Mouse (Mus musculus): ENCODE measurements around the gene Ror1.

Ror1 gene

DNA sequence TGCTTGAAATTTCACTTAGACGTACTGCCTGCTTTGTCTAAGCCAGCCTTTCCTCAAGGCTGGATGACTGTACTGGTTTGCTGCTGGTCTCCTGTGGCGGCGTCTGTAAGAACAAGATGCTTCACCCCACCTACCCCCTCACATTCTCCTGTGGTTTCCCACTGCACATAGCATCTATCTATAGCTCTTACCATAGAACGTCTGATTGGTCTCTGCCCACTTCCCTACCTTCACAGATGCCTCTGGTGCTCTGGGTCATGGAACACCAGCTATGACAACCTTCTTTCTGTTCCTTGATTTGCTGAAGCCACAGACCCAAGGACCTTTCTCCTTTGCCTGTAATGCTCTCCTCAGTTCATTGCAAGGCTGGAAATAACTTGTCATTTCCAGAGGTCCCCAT, 124.0 kb downstream of the Ror1 start:
- no peak for DNase-seq

DNA sequence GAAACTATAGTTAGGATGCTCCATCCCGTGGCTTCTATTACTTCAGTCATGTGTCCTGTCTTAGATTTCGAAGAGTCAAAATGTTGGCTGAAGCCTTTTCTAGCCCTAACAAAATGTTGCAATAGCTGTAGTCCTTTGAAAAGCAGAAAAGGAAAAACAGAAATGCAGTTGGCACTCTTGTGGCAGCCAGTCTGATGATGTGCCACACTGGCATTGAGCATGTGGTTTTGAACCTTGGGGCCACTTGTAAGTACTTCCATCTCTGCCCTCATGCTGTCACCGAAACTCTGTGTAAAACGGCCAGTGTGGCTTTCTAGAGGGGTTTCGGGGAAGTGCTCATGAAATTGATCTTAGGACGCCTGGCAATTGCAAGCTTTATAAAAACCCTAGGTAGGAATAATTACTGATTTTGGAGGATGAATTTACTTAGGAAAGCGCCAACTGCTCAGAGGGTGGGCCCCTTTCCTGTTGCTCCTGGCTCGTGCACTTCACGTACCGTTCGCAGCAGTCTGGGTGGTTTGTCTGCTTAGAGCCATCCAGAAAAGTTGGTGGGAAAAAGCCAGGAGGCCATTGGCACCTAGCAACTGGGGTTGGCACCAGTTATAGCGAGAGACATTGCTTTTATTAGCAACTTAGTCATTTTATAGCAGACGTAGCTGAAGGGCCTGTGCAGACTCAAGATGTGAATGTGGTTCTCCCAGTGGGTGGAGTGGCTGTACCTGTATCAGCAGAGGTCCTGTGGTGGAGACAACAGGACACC, 126.6 kb downstream of the Ror1 start:
- no peak for DNase-seq

DNA sequence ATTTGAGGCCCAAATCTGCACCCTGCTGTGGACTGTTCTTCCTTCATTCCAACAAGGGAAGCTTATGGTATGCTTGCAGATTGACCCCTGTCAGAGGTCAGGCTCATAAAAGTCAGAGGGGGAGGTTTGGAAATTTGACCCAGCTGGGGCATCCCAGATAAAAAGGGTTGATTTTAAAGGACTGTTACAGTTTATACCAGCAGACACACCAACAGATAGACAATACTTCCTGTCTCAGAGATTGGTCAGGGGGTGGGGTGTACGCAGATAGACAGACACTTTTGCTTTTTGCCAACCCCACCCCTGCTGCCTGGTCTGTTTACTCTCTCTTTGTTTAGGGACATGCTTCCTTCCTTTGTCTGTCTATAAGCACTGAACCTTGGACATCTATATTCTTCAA, 127.9 kb downstream of the Ror1 start:
- no peak for DNase-seq

DNA sequence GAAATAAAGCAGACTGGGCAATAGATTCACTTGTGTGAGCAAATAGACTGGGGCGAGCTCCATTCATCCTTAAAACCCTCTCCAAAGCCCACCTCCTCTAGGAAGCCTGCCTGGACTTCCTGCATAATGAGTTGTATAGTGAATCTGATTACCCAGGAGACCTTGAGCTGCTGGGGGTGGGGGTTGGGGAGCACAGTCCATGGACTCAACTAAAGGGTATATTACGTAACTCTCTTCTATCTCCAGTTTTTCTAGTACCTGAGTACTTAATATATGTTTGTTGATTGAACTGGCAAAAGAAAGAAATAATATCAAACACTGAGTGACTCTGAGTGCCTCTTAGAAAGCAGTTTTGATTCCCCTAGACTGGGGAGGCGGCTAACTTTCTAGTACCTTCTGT, 128.4 kb downstream of the Ror1 start:
- no peak for DNase-seq

DNA sequence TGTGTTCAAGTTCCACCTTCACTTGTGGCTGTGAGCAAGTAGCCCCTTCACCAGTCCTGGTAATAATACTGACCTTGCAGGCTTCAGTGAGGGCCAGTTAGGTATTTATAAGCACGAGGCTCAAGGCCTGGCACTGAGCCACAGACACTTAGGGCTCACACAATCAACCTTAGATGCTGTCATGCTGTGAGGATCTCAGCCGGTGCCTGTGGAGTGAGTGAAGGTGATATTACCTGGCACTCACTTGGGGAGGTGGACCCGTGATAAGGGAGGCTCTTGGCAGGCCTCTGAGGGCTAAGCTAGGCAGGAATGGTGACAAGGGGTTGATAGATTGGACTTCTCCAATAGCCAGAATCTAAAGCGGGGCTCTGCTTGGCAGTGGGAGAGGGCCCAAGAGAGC, 131.0 kb downstream of the Ror1 start:
- DNase-seq = peak; percentile 72

DNA sequence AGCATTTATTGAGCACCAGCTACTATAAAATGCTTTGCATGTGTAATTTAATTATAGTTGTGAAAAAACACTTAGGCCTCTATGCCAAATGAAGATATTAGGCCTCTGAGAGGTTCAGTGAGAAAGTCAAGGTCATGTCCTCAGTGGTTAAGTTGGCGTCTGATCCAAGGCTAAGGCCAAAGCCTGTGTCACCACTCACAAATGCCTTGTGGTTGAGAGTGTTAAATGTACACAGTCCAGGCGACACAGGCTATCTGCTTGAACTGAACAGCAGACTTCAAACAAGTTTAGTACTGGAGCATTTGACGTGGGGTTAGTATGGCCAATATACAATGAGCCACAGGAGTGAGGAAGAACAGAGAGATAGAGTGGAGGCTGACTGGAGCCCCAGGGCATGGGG, 132.5 kb downstream of the Ror1 start:
- DNase-seq = no peak

DNA sequence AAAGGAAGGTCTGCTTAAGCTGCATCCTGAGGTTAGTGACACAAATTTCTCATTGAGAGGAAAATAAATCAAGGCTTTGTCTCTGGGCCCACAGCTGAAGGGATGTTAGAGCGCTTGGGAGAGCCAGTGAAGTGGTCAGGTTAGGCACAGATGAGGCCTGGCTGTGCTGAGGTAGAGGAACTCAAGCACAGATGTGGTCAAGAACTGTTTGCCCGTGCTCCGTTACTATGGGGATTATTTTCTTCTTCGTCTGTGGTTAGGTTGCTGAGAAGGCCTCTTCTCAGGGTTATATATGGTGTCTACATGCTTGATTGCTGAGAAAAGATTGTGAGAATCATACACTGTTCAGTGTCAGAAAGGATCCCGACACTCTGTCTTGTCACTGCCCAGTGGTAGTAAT, 134.7 kb downstream of the Ror1 start:
- no peak for DNase-seq

DNA sequence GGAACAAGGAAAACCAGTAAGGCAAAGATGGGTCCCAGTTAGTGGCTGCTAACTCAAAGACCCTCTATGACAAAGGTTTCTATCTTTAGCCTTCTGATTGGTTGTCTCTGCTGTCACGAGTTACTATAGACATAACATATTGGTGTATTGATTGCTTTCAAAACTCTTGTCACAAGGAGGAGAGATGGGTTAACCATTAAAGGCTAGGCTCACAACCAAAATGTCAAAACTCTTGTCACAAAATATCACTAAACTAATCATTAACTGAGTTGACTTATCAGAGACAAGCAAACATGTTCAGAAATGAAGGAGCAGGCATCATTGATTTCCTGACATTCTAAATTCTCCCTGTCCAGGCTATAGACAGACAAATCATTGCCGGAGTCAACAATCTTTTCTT, 135.4 kb downstream of the Ror1 start:
- DNase-seq = no peak

DNA sequence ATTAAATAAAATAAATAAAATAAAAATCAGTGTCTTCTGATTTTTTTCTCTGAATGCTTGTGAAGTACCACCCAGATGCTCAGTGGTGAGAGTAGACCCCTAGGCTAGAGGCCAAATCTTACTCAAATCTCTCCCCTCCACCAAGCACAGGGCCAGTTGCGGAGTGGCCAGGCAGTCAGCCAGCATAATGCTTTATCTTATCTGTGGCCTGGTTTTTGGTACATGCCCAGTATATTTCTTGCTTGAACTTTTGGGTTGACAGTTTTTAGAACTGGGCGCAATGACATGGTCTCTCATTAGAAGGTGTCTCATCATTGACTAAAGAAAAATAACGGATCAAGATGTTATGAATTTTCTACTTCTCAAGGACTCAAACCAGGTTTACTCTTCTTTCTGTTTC, 136.3 kb downstream of the Ror1 start:
- no peak for DNase-seq

DNA sequence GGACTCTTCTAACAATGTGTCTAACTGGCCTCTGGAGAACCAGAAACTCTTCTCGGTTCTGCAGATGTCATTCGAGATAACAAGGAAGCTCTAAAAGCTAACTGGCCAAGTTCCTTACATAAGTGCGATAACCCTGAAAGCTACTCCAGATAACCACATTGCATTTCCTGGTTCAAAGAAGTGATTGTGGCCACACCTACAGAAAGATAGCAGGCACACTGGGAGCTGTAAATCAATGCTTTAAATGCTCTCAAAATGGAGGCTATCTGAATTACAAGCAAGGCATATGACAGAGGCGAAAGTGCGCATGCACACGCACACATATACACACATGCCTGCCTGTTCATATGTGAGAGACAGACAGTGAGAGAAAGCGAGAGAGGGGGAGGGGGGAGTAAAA, 136.9 kb downstream of the Ror1 start:
- no peak for DNase-seq

DNA sequence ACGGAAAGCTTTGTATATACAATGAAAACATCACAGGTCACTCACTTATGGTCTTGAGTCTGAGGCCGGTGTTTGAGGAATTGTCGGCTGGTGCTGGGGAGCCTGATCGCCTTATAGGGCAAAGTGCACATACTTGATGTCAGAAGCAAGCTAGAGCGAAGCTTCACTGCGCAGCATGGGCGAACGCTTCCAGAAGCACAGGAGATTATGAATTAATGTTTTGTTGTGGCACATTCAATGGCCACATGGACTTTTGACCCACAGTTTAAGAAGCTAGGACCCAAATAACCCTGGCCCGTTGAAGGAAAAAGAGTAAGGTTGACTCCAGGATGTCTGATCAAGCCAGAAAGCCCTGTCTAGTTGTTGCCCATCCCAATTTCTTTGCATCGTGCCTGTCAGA, 138.2 kb downstream of the Ror1 start:
- DNase-seq = peak; percentile 40

DNA sequence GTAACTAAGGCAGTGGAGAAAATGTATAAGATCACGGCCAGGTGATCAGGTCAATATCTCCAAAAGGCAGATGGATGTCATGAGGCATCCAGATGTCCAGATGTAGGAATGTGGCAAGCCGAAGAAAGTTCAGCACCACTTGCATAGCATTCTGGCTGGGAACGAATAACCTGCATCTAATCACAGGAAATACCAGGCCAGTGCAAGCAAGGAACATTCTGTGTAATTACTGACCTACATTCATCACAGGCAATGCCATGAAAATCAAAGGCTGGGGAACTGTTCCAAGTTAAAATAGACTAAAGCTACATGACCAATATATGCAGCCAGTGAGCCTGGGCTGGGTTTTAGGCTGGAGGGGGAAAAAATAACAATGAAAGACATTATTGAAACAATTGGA, 140.7 kb downstream of the Ror1 start:
- no peak for DNase-seq

DNA sequence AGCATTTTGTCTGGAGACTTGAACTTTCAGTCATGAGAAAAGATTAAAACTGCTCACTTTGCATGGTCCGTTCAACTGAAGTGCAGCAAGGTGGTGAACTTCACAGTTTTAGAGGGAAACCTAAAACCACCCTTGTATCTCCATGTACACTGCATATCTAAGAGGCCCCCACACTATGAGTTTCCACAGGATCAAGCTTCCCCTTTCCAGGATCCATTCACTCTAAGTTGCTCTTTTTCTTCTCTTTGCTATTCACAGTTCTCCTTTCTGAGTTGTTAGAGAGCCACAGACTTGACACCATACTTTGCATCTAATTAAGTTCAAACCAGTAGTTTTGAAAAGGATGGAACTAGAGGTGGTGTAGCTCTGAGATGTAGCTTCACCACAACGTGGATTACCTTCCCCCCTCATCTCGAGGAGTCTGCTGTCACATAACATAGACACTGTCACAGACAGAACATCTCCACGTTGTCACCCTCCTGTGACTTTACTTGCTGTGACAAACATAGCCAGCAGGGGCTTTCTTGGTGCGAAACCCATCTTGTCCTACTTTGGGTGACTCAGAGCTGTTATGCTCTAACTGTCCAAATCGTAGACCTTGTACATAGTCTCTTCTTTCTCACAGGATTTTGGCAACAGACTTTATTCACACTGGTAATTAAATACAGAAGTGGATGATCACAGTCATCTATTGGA, 146.6 kb downstream of the Ror1 start:
- DNase-seq = no peak

DNA sequence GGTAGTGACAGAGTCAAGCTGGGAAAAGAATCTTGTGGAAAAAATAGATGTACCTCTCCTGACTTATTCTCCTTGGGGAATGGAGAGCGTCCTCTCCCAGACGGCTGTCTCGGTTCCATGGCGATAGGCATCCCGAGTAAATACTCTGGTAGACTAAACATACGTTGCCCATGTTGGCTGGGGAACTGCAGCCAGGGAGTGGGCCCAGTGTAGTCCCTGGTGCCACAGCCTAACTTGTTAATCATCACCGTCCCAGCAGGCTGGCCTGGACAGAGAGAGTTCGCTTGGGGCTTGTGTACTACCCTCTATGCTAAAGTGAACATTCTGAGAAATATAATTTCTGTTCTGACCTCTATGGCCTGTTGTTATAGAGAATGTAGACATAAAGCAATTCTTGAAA, 148.7 kb downstream of the Ror1 start:
- DNase-seq = no peak

DNA sequence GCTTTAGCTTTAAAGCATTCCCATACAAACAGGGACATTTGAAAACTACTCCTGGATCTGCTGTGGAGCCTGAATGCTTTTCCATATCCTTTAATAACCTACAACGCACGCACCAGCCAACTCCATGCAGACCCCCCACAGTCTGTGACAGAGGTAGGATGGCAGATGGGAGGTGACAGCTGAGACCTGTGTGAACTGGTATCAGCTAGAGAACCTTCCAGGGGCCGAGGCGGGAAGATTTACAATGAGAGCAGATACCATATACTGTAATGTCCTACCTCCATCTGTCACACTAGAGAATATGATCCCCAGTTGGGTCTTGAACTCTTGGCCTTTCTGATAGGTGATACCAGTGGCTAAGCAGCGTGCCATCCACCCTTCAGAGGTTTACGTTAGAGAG, 149.1 kb downstream of the Ror1 start:
- no peak for DNase-seq

DNA sequence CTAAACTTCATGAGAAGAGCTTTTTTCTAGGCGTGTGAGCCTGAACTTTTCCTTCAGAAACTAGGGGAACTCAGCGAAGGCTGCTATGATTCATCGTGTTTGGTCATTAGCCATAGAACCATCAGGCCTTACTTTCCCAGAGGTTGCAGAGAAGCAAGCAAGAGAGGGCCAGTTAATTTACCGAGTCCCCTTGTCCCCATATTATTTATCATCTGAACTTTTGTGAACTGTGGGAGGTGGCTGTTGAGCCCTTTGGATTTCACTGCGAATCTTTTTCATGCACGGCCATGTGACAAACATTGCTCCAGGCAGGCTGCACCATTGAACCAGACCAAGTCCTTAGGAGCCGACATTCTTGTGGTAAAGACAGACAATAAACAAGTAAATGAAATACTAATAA, 152.2 kb downstream of the Ror1 start:
- peak; percentile 42 for DNase-seq

DNA sequence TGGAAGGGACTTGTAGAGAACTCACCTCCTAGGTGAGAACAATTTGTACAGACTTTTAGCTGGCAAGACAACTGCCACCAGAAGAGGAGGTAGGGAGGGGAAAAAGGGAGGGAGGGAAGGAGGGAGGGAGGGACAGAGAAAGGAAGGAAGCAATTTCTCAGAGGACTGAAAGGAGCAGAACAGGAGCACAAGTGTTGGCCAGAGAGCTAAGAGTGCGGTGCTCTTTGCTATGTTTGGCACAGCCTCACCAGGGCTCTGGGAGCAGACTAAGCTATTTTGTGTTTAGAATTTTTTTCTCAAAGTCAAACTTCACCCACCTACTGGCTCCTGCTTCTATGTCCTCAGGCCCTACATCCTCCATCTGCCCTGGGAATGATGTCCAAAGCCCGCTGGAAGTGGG, 152.7 kb downstream of the Ror1 start:
- DNase-seq = no peak

DNA sequence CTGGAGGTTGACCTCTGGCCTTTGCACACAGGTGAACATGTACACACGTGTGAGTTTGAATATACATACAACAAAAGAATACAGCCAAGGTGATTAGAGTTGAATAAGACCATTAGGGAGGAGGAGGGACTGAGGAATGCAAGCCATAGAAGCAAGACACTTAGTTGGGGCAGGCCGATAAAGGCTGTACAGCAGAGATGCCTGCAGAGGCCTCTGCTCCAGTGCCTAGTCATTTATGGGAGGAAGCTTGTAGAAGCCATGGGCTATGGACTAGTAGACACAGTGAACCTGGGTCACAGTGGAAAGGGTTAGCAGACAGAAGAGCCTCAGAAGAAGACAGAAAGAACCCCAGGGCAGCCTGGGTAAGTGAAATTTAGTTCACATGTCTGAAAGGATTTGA, 155.7 kb downstream of the Ror1 start:
- DNase-seq = no peak

DNA sequence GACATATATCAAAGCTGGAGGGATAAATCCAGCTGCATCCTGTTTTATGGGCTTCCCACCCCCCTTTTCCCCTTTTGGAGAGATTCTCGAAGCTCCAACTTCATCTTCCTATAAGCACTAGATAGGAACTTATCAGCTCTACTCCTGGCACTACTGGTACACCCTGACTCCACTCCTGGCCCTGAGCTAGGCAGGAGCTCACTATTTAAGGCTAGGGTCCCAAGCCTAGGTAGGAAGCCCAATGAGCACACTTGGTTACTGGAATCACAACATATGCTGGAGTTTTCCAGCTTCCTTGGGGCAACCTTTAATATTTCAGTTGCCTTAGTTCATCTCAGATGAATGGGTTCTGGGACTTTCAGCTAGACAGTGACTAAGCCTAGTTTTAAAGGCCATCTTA, 156.5 kb downstream of the Ror1 start:
- no peak for DNase-seq

DNA sequence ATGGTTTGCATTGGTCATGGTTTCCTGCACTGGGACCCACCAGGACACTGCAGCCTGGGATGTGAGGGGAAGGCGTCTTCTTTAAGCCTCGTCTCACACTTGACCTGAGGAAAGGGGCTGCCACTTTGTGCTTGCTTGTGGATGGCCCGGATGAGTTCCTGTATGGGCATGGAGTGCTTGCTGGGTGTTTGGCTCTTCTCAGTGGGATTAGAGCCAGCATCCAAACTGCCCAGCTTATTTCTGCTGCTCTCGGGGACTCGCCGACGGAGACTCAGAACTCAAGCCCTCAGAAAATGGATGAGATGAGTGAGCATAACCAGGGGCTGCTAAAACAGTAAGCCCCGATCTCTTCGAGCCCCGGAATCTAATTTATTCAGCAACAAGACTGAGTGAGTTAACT, 157.1 kb downstream of the Ror1 start:
- no peak for DNase-seq

DNA sequence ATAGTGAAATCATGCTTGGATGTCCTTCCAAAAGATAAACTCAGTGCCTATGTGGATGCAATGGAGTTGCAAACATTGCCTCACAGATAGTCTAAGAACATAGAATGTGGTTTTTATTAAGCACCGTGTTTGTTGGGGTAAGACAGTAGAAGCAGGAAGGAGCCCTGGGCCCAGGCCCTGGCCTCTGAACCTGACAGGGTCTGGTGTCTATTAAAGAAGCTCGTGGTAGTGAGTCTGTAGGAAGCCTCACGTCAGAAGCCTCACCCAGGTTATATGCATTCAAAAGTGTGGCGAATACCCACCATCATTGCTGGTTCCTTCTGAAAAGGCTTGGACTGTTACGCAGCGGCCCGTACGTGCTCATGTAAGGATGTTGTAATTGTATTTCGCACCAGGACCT, 157.8 kb downstream of the Ror1 start:
- DNase-seq = no peak

DNA sequence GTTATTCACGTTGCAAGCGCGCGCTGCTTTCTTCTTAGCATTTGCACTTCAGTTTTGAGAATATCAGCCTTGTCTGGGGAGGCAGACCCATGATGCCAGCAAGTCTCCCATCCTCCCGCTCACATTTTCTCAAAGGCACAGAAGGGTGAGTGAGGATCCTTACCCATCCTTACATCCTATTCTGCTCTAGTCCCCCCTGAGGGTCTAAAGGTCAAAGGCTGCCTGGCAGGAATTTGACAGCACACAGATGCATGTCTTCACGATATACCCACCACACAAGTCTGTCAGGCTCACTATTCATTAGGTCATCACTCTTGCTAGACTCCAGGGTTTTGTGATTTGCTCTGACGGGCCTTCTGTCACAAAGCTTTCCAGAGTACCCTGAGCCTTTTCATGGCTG, 158.2 kb downstream of the Ror1 start:
- no peak for DNase-seq

DNA sequence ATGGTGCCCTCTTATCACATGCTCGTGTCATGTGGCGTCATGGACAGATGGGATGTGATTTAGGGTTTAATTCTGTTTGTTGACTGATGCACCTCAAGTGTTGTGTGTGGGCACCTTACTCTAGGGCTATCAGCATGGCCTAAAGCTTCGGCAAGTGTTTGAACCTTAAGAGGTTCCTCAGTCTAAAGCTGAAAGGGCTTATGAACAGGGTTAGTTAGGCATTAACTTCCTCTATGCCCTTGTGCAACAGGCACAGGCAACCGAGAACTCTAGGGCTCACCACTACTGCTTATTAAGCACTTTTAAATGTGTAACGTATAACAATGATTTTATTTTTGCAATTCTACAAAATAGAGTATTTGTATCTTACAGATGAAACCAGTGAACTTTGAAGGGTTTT, 162.9 kb downstream of the Ror1 start:
- DNase-seq = no peak

DNA sequence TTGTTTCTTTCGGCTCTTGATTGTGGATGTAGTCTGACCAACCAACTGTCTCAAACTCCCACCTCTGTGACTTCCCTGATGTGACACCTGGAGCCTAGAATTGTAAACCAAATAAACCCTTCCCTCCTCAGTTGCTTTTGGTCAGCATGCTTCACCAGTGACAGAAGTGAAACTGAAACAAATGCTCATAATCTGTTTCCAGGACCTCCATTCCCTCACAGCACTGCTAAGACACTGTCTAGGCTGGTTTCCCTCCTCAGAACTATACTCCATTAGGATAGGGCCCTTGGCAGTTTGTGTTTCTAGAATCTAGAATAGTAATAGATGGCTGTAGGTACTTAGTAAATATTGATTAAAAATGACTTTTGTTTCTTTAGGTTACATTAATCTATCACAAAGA, 168.3 kb downstream of the Ror1 start:
- no peak for DNase-seq
